Mouse (Mus musculus): ENCODE results near the gene Arhgap42. TPM values are rescaled to one million over a fixed set of nuclear protein-coding genes. Genes with fewer than 3 reads are reported as not detected.

Arhgap42 gene
- total RNA-seq, 2 experiments from 2014 or later: 4.0 to 5.6 TPM

GRCm38 (mm10) chr9:9144301-9145121, 94.4 kb downstream of the Arhgap42 start:
- no peak for DNase-seq (ENCODE audit: low spot score)

GRCm38 (mm10) chr9:9143102-9143501, 95.8 kb downstream of the Arhgap42 start:
- DNase-seq (ENCODE audit: low spot score): no peak

DNA sequence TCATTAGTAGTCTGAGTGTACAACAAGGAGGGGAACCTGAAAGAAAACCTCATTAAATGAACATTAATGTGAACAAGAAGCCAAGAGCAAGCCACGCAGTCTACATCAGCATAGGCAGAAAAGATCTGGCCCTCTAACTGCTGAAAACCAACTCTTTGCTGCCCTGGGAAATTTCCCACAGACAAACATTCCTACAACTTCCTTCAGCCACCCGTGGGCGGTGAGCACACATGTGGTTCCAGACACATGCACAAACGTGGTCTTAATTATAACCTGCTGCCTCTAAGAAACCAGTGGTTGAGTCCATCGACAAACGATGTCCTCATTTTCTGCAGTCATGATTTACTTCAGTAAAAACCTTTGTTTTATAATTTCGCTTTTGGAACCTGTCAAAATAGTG, 96.3 kb downstream of the Arhgap42 start:
- DNase-seq (ENCODE audit: low spot score): no peak

- no peak for DNase-seq (ENCODE audit: low spot score)
Observed at GRCm38 (mm10) chr9:9142144-9142543, 96.8 kb downstream of the Arhgap42 start.

DNA sequence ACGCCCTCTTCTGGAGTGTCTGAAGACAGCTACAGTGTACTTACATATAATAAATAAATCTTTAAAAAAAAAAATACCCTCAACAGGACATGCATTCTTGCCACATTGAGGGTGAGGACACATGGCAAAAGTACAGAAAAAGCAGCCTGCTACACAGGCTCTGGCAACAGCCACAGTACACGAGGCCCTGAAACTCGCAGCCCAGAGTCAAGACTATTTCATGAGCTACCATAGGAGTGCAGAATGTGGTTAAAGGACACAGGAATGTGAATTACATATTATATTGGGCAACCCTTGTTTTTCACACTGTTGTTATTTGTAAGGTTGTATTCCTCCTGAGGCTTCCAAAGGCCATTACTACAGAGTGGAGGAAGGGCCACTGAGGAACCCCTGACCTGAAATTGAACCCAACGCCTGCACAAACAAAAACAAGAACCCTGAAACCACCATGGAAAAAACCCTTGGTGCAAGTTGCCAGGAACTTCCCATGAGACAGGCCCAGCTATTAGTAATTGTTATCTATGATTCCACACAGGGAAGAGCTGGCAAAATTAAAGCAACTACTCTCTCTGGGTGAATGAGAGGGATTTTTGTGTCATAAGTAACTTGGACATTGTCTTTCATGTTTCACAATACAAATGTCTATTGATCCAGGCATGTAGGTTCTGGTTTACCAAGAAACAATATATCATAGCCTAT, 109.8 kb downstream of the Arhgap42 start:
- DNase-seq (ENCODE audit: low spot score): peak; percentile 71

DNA sequence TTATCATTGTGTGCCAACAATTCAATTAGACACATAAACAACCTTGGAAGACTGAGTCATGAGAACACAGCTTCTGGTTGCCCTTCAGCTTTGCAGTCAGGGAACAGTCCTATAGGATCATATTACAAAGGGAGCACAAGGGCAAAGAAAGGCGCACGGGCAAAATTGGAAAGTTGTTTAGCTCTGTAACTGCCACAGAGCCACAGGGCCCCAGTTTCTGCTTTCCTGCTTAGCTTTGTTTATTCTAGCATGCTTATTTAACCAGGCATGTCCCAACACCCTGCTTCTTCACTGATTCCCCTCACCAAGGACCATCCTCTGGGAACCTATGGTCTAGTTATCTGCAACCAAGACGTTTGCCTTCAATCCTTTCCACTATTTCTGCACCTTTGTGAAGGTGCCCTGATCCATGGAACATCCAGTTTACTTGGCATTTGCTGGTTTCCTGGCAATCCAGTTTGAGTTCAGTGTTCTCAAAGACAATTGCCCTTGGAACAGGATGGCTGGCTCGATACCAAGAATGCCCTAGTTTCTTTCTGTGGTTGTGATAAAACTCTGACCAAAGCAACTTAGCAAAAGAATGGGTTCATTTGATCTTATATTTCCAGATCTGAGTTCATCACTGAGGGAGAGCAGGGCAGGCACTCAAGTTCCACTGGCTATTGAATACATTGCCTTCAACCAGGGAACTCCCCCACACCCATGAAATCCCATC, 111.7 kb downstream of the Arhgap42 start:
- no peak for DNase-seq (ENCODE audit: low spot score)

DNA sequence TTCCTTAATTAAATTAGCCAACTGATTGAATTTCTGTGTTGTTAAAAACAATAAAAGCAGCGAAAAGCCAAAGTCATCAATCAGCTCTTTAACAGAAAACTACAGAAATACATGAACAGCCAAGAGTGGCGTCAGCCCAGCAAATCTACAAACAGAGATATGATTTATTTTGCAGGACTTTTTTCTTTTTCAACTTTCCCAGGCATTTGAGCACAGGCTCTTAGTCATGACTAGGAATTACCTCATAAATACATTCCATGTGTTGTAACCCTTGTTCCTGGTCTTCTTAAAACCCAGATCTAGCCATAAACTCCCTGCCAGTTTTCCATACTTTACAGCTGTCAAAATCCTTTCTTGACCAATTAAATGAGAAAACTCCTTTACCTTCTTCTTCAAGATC, 114.7 kb downstream of the Arhgap42 start:
- no peak for DNase-seq (ENCODE audit: low spot score)

DNA sequence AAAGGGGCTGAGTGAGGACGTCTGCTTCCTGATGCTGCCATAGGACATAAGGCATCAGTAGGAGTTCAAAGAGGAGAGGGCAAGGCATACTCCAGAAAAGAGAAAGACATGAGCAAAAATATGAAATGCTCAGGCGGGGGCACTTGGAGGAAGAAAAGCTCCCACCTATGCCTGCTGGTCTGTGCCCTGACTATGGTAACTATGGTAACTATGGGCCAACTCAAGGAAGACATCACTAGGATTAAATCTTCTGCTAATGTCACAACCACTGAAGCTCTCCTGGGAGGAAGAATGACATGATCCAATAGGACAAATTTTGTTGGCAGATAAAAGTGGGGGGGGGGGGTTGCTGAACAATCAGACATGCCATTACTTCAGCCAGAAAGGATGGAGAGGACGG, 124.6 kb downstream of the Arhgap42 start:
- DNase-seq (ENCODE audit: low spot score): no peak

GRCm38 (mm10) chr9:9113847-9114246, 125.1 kb downstream of the Arhgap42 start:
- DNase-seq (ENCODE audit: low spot score): no peak

- DNase-seq (ENCODE audit: low spot score): peak; percentile 42
Observed at GRCm38 (mm10) chr9:9112921-9113320, 126.0 kb downstream of the Arhgap42 start.

DNA sequence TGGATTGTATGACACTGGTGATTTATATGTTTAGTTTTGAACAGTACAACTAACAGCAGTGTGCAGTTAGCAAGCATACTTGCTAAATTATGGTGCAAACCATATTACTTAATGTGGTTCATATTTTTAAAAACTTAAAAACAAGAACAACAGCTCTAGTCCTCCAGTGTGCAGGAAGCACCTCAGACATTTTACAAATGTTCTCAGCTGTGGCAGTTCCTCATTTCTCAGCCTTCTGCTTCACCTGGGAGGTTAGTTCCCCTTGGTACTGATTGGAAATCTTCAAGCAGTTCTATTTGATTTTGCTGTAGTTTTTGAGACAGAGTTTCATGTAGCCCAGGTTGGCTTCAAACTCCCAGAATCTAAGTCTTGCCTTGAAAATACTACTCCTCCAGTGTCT, 131.2 kb downstream of the Arhgap42 start:
- DNase-seq (ENCODE audit: low spot score): no peak

GRCm38 (mm10) chr9:9104761-9105160, 134.1 kb downstream of the Arhgap42 start:
- DNase-seq (ENCODE audit: low spot score): no peak

DNA sequence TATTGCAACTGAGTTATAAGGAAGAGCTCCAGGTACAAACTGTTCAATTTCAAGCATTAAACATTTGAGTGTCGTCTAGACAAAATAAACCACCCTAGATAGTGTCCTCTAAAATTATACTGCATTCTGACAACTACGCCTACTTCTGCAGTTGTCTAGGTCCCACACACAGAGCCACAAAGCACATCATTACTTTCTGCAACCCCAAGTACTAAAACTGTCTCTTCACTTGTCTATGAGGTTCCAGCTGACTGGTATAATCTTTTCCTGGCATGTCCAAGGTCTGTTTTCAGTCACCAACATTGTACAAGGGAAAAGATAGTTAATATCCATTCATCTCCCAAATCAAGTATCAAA, 136.8 kb downstream of the Arhgap42 start:
- no peak for DNase-seq (ENCODE audit: low spot score)

DNA sequence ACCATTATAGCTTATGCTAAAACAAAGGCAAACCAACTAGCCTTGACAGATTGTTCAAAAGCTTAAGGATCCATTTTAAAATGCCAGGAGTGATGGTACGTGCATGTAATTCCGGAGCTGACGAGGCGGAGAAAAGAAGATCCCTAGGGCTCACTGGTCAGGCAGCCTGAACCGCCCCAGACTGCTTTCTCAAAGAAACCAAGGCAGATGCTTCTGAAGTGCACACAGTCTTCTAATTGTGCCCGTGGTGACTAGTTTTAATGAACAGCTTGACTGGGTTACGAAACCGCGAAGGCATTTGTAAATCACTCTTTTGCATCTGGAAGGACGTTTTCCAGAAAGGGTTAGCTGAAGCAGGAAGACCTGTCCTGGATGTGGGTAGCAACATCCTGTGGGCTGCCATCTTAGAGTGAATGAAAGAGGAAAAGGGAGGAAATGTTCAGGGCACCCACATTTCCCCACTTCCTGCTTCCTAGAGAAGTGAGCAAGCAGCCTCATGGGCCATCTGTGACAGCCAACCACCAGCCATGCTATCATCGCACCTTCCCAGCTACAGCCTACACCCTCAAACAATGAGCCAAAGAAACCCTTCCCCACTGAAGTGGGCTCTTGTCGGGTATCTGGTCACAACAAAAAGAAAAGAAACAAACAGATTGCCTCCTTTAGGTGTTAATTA, 137.3 kb downstream of the Arhgap42 start:
- DNase-seq (ENCODE audit: low spot score): no peak

DNA sequence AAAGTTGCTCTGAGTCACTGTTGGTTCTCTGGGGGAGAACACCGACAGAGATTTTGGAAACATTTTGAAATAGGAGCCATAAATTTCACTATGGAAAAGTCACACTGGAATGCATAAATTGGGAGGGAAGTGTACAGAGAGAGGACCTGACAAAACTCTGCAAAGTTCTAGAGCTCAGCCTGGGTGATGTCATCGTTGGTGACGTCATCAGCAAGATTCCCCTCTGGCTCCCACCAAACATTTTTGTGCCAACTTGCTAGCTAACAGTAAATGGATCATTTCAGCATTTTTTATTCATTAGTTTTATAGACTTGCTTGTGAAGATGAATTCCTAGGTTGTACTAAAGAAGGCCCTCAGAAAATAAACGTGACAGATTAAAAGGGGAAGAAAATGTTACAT, 137.8 kb downstream of the Arhgap42 start:
- no peak for DNase-seq (ENCODE audit: low spot score)

DNA sequence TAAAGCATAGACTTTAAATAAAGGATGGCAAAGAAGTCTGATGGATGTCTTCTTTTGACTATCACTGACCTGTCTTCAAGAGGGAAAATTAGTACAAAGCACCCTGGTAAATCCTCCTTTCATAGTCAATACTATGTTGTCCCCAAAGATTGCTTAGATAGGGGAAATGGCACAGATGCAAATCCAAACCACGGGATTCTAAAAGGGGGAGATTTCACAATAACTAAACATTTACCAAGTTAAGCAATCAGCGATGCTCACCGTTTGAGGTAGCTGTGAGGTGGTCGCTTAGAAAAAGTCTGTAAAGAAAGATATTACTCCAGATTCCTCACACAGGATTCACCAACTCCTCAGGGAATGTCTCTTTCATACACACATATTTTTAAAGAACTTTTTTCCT, 141.1 kb downstream of the Arhgap42 start:
- DNase-seq (ENCODE audit: low spot score): no peak

- DNase-seq (ENCODE audit: low spot score): no peak
Observed at GRCm38 (mm10) chr9:9096761-9097160, 142.1 kb downstream of the Arhgap42 start.

DNA sequence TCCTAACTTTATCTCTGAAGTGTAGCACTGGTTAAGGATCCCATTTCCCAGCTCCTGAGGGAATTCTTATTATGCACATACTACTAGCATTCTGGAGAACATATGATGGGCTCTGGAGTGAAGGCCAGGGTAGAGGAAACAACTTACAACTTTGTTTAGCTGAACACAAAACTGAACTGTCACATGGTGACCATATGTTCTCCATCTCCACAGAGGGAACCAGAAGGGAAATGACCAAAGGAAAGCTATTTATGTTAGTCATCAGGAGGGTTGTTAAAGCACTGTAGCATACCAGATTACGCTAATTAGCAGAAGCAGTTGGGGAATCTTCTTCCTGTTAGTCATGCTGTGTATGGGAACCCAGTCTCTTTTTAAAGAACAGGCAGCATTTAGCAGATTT, 145.8 kb downstream of the Arhgap42 start:
- DNase-seq (ENCODE audit: low spot score): no peak

- DNase-seq (ENCODE audit: low spot score): peak; percentile 53
Observed at GRCm38 (mm10) chr9:9083441-9083840, 155.5 kb downstream of the Arhgap42 start.

- DNase-seq (ENCODE audit: low spot score): no peak
Observed at GRCm38 (mm10) chr9:9052920-9053319, 186.0 kb downstream of the Arhgap42 start.

- peak; percentile 19 for DNase-seq (ENCODE audit: low spot score)
Observed at GRCm38 (mm10) chr9:9051184-9051583, 187.7 kb downstream of the Arhgap42 start.

GRCm38 (mm10) chr9:9049202-9049601, 189.7 kb downstream of the Arhgap42 start:
- peak; percentile 31 for DNase-seq (ENCODE audit: low spot score)

All from gastrocnemius, adult 18-20 months (tissue).